Mouse (Mus musculus): ENCODE data around the gene Man2a1. TPM values are rescaled to one million over a fixed set of nuclear protein-coding genes. Genes with fewer than 3 reads are reported as not detected.

The Man2a1 gene
- polyA plus RNA-seq, 1 experiment = not detected

- TF ChIP-seq GATA1 (IDR thresholded peaks at IDR 0.05; ENCODE audit: low read length) = no peak
Measured at GRCm38 (mm10) chr17:64774218-64774617, 173.7 kb downstream of the Man2a1 start.

GRCm38 (mm10) chr17:64778300-64778699 is 177.8 kb downstream of the Man2a1 start:
- TF ChIP-seq GATA1 (IDR thresholded peaks at IDR 0.05; ENCODE audit: low read length) = no peak

GRCm38 (mm10) chr17:64778756-64779155 is 178.2 kb downstream of the Man2a1 start:
- TF ChIP-seq GATA1 (IDR thresholded peaks at IDR 0.05; ENCODE audit: low read length) = no peak

- no peak for TF ChIP-seq GATA1 (IDR thresholded peaks at IDR 0.05; ENCODE audit: low read length)
Measured at GRCm38 (mm10) chr17:64780753-64781490, 180.4 kb downstream of the Man2a1 start.

GRCm38 (mm10) chr17:64782307-64782706 is 181.8 kb downstream of the Man2a1 start:
- no peak for TF ChIP-seq GATA1 (IDR thresholded peaks at IDR 0.05; ENCODE audit: low read length)

- no peak for TF ChIP-seq GATA1 (IDR thresholded peaks at IDR 0.05; ENCODE audit: low read length)
Measured at GRCm38 (mm10) chr17:64785961-64786360, 185.4 kb downstream of the Man2a1 start.

GRCm38 (mm10) chr17:64788301-64788700 is 187.8 kb downstream of the Man2a1 start:
- TF ChIP-seq GATA1 (IDR thresholded peaks at IDR 0.05; ENCODE audit: low read length) = no peak

- TF ChIP-seq GATA1 (IDR thresholded peaks at IDR 0.05; ENCODE audit: low read length) = no peak
Measured at GRCm38 (mm10) chr17:64789175-64789574, 188.6 kb downstream of the Man2a1 start.

GRCm38 (mm10) chr17:64792076-64792475 is 191.5 kb downstream of the Man2a1 start:
- TF ChIP-seq GATA1 (IDR thresholded peaks at IDR 0.05; ENCODE audit: low read length) = no peak

- TF ChIP-seq GATA1 (IDR thresholded peaks at IDR 0.05; ENCODE audit: low read length) = no peak
Measured at GRCm38 (mm10) chr17:64792623-64793022, 192.1 kb downstream of the Man2a1 start.

GRCm38 (mm10) chr17:64802168-64802955 is 201.8 kb downstream of the Man2a1 start:
- TF ChIP-seq GATA1 (IDR thresholded peaks at IDR 0.05; ENCODE audit: low read length) = no peak

GRCm38 (mm10) chr17:64802956-64803275 is 202.4 kb downstream of the Man2a1 start:
- no peak for TF ChIP-seq GATA1 (IDR thresholded peaks at IDR 0.05; ENCODE audit: low read length)

Other genes starting within 250 kb of the Man2a1 start
- gene 4930583I09Rik, start 235.3 kb downstream of the Man2a1 start, polyA plus RNA-seq (2012) = not detected in 2 replicates